Mouse (Mus musculus) hindlimb bud, embryonic 11.5 days (tissue): ENCODE measurements at regions not wholly inside any gene's neighbourhood (a gene's known extent, or its start where the extent isn't known, plus 50 kb on each side); places are given as distances from the start of the nearest gene placed in this dataset.
"Not testable (repeated sequence)": the region's sequence is repeated elsewhere in the genome, so short reads cannot be mapped to it uniquely, and the experiment has no call there.

Experiments
- DNase-seq: peaks from one replicate; pipeline ENCODE4 v3.0.0-alpha.2; 2012; ENCODE audit warnings: low read depth, low spot score; ENCODE audit errors: extremely low spot score

DNA sequence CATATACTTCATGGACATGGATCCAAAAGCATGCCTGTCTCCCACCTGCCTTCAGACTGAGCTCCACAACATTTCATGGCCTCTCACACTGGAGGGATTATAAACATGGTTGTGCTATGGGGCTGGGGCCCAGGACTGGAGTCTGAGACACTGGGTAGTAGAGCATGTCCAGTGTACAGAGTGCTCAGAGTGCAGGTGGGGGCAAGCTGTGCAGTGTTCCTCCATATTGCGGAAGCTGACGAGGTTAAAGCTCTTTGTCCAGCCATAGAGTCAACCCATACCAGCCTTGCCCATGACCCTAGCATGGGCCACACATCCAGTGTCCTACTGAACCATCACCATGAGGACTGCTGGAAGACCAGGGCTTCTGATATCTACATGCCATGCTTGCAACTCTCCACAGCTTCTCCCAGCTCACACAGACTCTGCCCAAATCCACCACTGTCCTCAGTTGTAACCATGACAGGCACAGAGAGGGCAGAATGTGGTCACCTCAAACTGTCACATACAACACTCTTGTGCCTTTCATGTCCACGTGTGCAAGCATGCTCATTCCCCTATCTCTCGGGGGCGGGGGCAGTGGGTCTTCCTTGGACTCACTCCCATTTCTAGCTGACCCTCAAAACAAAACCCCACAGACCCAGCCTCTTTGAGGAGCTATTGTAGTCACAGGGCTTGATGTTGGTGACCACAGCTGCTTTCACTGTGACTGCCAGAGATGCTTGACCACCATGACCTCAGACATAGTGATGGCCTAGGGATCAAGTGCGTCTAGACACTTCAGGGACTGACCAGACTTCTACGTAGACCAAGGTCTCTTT lies 55.9 kb downstream of the Tmem121 start:
- DNase-seq, result no peak

DNA sequence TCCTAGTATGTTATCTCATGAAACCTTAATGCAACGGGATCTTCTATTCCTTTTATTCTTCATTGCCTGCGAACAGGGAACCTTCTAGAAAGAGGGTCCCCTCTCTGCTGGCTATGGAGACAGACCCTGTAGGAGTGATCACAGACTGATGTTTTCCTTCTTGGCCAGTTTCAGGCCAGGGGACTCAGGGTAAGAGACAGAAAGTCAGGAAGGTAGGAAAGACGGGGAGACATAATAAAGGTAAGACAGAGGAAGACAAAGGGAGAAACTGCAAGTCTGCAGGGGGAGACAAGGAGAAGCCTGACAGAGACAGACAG lies 56.4 kb downstream of the Tmem121 start:
- DNase-seq, result no peak

DNA sequence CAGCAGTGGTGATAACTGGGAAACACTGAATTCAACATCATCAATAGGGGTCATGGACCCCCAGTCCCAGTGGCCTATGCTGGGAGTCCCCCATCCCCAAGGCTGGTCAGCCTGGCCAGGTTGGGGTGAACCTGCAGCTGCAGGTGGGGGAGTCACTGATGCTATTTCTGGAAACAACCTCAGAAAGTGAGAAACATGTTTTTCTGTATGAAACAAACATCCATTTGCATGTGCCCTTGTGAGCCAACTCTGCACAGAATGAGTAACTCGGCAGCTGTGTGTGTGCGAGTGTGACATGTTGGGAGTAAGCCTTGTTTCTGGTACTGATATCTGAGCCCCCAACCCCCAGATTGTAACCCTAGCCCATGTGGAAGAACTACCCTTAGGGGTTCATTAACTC lies 59.0 kb downstream of the Tmem121 start:
- no peak for DNase-seq

DNA sequence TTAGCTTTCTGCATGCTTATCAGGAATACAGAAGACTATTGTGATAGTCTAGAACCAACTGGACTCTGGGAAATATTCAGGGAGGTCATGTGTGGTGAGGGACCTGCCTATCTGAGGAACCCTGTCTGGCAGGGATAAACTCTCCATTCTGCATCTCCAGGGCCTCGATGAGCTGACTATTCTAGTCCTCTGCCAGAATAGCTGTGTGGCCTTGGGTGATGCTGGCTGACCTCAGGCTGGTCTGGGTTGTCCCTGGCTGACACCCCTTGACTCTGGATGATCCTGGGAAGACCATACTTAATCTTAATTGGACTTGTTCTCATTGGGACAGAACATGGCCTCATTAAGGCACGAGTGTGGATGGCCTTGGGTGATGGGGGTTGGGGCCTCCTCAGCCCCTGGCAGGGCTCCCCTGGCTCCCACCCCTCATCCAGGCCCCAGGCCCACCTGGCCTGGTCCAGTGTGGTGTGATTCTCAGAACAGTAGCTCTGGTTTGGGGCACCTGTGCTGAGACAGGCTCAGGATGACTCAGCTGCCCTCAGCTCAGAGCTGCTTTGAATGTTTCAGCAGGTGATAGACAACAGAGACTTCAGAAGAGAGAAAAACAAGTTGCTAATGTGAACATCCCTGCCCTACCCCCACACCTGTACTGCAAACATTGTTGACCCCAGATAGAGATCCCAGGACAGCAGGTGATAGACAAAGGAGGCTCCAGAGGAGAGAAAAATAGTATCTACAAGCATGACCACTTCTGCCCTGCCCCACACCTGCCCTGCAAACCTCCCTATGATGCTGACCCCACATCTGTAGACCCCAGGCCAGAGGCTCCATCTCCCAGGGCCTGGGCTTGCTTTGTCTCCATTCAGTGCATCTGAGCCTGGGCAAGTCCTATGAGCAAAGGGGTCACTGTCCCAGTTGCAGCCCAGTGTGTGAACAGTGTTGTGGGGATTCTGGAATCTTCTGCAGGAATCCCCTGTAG lies 68.0 kb downstream of the Tmem121 start:
- DNase-seq, result not testable (repeated sequence)

DNA sequence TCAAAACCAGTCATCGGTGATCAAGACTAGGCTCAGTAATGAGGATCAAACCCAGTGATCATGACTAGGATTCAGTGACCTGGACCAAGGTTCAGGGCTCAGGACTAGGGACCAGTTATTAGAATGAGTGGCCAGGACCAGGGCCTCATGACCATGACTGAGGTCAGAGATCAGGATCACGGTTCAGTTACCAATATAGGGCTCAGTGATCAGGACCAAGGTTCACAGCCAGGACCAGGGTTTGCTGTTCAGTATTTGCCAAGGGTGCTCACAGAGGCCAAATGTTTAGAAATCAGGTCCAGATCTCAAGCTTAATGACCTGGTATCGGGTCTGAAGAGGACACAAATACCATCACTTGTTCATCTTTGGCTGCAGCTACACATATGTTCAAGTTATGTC lies 69.6 kb downstream of the Tmem121 start:
- no peak for DNase-seq

DNA sequence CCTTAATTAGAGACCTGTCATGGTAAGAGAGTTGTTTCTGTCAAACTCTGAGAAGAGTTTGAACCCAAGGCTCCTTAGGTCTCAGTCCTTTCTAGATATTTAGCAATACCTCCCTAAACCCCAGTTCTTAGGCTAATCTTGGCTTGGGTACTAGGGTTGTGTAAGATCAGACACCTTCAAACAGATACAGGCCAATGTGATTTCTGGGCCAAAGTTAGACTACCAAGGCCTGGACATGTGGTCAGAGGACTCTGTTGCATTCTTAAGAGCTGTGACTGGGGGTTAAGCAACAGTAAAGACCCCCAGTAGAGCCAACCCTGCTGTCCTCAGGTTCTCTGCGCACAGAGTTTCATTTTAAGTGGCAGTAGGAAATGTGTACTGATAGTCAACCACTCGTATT lies 70.9 kb downstream of the Tmem121 start:
- no peak for DNase-seq

DNA sequence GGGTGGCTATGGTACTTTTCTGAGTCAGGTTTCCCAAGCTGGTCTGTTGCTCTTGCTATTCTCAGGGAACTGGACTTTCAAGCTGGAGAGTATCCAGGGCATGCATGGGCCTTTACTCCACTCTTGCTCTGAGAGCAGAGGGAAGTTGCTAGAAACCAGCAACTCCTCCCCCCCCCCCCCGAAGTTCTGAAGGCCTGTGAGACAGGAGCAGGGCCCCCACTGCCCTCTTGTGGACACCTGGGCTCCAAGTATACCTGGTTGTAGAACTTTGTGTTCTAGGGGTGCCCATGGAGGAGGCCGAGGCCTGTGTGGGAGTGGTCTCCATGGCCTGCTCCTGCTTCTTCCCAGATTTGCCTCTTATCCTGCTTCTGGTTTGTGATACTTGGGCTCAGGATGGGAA lies 71.5 kb downstream of the Tmem121 start:
- no peak for DNase-seq

DNA sequence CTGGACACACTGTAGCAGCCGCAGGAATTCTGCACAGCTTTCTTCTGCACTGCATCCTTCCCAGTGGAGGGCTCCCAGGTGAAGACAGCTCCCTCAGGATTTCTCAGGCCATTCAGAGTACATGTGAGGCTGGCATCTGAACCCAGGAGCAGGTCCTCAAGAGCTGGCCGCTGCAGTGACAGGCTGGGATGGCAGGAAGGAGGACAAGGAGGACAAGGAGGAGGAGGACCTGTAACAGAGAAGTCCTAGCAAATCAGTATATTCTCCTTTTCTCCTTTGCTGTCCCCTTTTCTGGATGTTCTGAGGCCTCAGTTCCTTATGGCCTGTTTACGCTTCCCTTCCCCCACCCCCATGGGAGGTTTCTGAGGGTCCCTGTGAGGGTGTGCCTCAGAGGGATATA lies 73.7 kb downstream of the Tmem121 start:
- DNase-seq, result no peak

DNA sequence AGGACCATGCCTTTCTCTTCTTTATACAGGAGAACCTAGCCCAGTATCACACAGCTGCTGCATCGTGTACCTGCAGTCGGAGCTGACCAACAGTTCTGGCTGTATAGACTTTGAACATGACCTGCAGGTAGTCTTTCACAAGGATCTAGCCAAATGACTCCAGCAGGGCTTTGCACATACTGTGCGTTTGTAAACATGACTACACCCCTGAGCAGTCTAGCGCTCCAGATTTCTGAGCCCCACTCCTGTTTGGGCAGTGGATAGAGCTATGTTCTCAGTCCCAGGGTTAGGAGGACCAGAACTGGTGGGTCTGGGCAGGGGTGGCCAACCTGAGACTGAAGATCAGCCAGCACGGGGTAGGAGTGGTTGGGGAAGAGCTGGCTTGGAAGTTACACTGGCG lies 74.6 kb downstream of the Tmem121 start:
- no peak for DNase-seq

DNA sequence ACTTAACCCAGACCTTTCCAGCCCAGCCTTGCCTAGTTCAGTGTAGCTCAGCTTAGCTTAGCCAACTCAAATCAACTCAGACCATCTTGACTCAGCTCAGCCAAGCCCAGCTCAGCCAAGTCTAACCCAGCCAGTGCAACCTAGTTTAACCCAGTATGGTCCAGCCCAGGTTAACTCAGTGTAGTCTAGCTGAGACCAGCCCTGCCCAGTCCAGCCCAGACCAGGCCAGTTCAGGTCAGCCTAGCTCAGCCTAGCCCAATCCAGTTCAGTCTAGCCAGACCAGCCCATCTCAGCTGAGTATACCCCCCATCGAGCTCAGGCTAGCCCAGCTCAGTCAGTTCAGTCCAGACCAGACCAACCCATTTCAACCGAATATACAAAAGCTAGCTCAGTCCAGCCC lies 90.2 kb downstream of the Tmem121 start:
- DNase-seq, result no peak

DNA sequence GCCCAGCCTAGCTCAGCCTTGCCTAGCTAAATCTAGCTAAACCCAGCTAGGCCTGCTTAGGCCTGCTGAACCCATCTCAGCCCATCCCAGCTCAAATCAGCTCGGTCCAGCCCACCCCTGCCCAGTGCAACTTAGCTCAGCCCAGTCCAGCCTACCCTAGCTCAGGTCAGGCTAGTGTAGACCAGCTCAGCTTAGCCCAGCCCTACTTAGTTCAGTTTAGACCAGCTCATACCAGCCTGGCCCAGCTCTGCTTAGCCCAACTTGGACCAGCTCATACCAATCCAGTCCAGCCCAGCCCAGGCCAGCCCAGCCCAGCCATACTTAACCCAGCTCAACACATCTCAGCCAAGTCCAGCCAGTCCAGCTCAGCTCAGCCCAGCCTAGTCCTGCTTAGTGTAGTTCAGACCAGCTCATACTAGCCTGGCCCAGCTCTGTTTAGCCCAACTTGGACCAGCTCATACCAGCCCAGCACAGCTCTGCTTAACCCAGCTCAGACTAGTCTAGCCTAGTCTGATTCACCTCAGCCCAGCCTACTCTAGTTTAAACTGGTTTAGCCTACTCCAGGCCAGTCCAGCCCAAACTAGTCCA lies 90.7 kb downstream of the Tmem121 start:
- no peak for DNase-seq

DNA sequence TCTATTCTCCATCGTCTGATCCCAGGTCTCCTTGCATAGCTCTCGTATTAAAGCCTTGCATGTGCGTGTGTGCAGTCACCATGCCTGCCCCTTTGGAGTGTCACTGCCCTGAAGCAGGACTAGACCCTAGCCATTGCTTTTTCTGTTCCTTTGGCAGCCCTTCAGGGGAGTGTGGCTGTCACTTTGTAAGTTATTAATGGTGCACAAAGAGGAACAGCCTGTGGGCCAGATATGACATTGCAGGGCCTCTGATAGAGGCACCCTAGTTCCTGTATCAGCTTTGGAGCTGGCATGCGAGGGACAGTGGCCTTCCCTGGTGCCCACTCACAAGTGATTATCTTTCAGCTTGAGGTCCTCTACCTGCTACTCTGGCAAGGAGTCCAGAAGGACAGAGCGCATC lies 92.0 kb downstream of the Tmem121 start:
- DNase-seq, result no peak

DNA sequence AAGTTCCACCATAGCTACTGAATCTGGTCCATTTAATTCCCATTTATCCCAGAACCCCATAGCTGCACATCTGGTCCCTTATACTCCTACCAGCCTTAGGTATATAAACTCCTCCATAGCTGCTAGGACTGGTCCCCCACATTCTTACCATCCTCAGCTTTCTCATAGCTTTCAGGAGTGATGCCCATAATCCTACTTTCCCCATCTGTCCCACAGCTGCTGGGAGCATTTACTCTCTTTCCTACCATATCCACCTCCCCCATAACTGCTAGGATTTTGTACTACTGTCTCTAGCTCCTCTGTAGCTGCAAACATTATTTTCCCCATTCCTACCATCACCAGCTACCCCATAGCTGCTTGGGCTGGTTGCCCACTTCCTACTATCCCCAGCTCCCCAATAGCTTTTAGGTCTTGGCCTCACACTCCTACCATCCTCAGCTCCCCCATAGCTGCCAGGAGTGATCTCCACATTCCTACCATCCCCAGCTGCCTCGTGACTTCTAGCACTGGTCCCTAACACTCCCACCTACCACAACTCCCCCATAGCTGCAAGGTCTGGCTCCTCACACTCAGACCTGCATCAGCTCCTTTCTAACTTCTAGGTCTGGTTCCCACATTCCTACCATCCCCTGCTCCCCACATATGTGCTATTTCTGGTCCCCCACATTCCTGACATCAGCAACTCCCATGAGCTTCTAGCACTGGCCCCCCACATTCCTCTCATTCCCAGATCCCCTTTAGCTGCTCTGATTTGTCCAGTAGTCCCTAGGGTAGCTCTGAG lies 106.5 kb downstream of the Tmem121 start:
- no peak for DNase-seq

DNA sequence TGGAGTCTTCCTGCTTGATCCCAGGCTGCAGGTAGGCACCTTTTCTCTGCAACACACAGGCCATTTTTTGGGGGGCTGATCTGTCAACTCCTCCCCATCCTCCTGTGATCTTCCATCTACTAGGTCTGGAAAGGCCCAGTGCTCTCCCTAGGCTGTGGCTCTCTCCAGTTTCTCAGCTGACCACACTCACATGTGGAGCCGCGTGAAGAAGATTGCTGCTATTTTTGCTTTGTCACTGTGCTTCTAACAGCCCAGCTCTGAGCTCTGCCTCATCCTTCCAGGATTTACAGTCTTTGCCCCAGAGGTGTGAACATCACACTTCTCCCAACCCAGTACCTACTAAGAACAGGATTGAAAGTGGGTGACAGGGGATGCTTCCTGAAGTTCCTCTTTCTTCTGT lies 110.2 kb downstream of the Tmem121 start:
- DNase-seq, result no peak

DNA sequence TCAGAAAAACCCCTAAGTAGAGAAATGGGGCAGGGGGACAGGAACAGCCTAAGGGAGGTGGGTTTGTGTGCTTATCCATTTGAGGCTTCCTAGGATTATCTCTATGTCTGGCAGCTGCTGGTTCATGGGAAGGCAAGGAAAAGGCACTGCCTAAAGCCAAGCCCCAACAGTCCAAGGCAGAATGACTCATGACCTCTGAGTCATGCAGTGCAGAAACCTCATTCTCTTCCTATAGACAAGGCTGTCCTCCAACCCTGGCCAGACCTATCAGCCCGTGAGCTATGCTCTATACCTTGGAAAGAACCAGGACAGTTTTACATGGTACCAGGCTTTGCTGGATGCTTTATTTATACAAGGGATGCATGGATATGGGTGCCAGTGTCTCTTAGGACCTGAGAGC lies 120.2 kb downstream of the Tmem121 start:
- DNase-seq, result no peak

DNA sequence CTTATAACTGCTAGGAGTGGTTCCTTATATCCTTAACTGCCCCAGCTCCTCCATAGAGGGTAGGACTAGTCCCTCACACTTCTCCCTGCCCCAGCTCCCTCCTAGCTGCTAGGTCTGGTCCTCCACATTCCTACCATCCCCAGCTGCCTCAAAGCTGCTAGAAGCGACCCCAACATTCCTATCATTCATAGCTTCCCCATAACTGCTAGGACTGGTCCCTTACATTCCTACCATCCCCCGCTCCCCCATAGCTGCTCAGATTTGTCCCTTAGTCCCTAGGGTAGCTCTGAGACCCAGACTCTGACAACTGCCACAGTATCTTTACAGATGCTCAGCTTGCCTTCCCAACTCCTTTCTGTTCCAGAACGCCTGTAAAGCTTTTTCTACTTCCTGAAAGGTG lies 127.6 kb downstream of the Tmem121 start:
- no peak for DNase-seq

DNA sequence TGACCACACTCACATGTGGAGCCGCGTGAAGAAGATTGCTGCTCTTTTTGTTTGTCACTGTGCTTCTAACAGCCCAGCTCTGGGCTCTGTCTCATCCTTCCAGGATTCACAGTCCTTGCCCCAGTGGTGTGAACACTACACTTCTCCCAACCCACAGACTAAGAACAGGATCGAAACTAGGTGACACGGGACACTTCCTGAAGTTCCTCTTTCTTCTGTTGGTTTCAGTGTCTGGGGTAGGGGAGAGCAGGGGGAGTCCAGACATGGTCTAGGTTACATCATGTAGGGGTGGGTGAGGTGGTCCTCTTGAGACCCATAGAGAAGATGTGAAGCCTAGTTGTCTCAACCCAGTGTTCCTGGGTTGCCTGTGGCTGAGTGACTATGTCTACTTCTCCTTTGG lies 128.9 kb downstream of the Tmem121 start:
- no peak for DNase-seq

DNA sequence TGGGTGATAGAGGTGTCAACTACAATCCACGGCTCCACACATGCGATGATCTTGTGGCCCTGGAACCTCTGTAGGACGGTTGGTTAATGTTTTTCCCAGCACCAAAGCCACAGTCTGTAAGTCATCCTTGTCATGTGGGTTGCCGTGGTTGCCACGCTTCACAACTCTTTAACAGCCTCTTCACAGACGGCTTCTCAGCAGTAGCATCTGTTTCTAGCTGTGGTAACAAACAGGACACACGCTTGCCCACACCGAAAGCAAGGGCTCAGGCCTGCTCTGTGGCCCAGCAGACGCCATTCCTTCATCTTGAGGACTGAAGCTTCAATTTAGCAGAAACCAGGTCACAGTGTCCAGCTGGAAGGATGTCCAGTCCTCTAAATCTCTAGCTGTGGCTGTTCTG lies 135.4 kb downstream of the Tmem121 start:
- DNase-seq, result no peak

DNA sequence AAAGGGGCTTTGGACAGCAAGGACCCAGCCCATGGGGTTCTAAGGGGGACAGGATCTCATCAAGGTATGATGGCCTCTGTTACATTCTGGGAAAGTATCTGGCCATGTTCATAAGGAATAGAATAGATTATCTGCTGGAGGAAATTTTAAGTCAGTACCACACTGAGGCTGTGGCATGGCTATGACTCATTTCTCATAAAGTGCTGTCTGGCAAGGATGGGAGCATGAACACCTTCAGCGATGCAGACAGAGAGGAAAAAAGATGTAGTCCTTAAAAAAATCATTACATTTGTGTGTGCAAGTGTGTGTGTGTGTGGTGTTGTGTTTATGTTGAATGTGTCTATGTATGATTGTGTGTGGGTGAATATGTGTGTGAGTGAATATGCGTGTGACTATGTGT lies 136.4 kb downstream of the Tmem121 start:
- no peak for DNase-seq

DNA sequence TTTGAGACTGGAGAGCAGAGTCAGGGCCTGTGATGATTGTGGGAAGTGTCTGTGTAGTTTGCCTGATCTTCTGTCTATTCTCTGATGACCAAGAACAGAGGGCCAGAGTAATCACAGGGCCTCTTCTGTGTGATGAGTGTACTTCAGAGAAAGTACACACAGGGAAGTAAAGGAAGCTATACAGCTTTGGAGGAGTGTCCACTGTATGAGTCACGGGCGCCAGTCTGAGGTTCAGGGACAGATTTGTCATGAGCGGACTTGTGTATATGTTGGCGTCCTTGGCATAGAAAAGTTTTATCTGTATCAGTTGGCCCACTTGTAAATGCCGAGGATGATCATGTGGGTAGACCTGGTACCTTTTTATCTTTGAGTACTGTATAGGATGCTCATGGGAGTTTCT lies 142.1 kb downstream of the Tmem121 start:
- no peak for DNase-seq

DNA sequence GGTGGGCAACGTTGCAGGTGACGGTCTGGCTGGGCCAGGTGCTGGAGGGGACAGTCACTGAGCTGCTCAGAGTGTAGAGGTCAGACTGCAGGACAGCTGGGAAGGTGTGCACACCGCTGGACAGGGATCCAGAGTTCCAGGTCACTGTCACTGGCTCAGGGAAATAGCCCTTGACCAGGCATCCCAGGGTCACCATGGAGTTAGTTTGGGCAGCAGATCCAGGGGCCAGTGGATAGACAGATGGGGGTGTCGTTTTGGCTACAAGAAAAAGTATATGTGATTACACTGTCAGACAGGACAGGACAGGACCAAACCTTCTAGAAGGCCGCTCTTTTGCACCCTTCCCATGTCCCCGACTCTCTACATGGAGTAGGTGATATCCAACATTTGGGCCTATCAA lies 144.5 kb downstream of the Tmem121 start:
- DNase-seq, result no peak
